Mouse (Mus musculus) heart, embryonic 14.5 days (tissue): ENCODE results near the gene Prss46. TPM values are rescaled to one million over a fixed set of nuclear protein-coding genes. Genes with fewer than 3 reads are reported as not detected.
"Not testable (repeated sequence)": the region's sequence is repeated elsewhere in the genome, so short reads cannot be mapped to it uniquely, and the experiment has no call there.

ENCODE experiments used
- ATAC-seq: fragments of 200-750 bp; cut with Nextera tagmentation; 2 replicates; pipeline ENCODE4 v1.8.0; 2017; ENCODE audit warnings: low read depth, moderate TSS enrichment; ENCODE audit not compliant: insufficient number of reproducible peaks, insufficient read depth, low FRiP score
- H3K27ac ChIP-seq, 2 experiments: fragments of 200-500 bp in 1 of 2; fragments of 300-500 bp in 1 of 2; sonication (generic) in 1 of 2; replicated peaks in 1 of 2; 2 replicates each; pipeline ENCODE4 v1.5.1; 2012 to 2014; ENCODE audit warnings: low read depth in 2 of 2, low read length in 2 of 2, control low read depth in 1 of 2, mild to moderate bottlenecking in 1 of 2, mixed read lengths in 1 of 2; ENCODE audit not compliant: control insufficient read depth in 1 of 2, insufficient read depth in 1 of 2
- H3K27me3 ChIP-seq: fragments of 300-500 bp; sonication (generic); 2 replicates; pipeline ENCODE4 v1.6.1; 2014; ENCODE audit warnings: mild to moderate bottlenecking, low read length, control low read depth; ENCODE audit not compliant: control insufficient read depth, insufficient read depth
- H3K36me3 ChIP-seq: fragments of 300-500 bp; sonication (generic); 2 replicates; pipeline ENCODE4 v1.6.1; 2014; ENCODE audit warnings: mild to moderate bottlenecking, control low read depth, low read length, mixed read lengths; ENCODE audit not compliant: control insufficient read depth, insufficient read depth
- H3K4me1 ChIP-seq, 2 experiments: fragments of 200-500 bp in 1 of 2; fragments of 300-500 bp in 1 of 2; sonication (generic) in 1 of 2; 2 replicates each; pipeline ENCODE4 v1.6.1; 2012 to 2014; ENCODE audit warnings: low read length in 2 of 2, control low read depth in 1 of 2, mixed read lengths in 1 of 2; ENCODE audit not compliant: control insufficient read depth in 2 of 2, insufficient read depth in 2 of 2
- H3K4me2 ChIP-seq: fragments of 300-500 bp; sonication (generic); 2 replicates; pipeline ENCODE4 v1.6.1; 2014; ENCODE audit warnings: mild to moderate bottlenecking, low read length
- H3K4me3 ChIP-seq, 2 experiments: fragments of 200-500 bp in 1 of 2; fragments of 300-500 bp in 1 of 2; sonication (generic) in 1 of 2; 2 replicates each; pipeline ENCODE4 v1.5.1; 2012 to 2014; ENCODE audit warnings: low read length in 2 of 2, mild to moderate bottlenecking in 2 of 2, control low read depth in 1 of 2, low read depth in 1 of 2, moderate library complexity in 1 of 2; ENCODE audit not compliant: control insufficient read depth in 1 of 2, insufficient read depth in 1 of 2
- H3K9ac ChIP-seq: fragments of 300-500 bp; sonication (generic); 2 replicates; pipeline ENCODE4 v1.6.1; 2014; ENCODE audit warnings: mild to moderate bottlenecking, low read length
- H3K9me3 ChIP-seq: fragments of 300-500 bp; sonication (generic); 2 replicates; pipeline ENCODE4 v1.6.1; 2016; ENCODE audit warnings: low read length, control low read depth; ENCODE audit not compliant: control insufficient read depth
- WGBS: fragments of 180-500 bp; shearing (Covaris S2); extraction: QIAGEN DNeasy Blood & Tissue Kit; methylation state at CpG from one replicate; pipeline ENCODE4 v1.1.7; 2014; 5-methylcytosine and 5-hydroxymethylcytosine counted together
- polyA plus RNA-seq: library from polyadenylated mRNA; unstranded; fragments of >200 nt; fragmentation: Nextera tagmentation; extraction: Ambion mirVana; gene quantifications from 2 replicates; pipeline ENCODE4 v1.2.1, GENCODE M21; 2014

The Prss46 gene
- polyA plus RNA-seq = 0.22 TPM in 1 of 2 replicates, not detected in the other

GRCm38 (mm10) chr9:110844206-110844605, at the start of gene Prss46:
TSS of gene Prss46 (plus strand) at chr9:110844506.
- no peak for ATAC-seq
- H3K9me3 ChIP-seq = no peaks in the 10 kb centered on the region
- no peaks in the 10 kb centered on the region for H3K27me3 ChIP-seq
- no peak within 1 kb of the TSS for H3K4me3 ChIP-seq
- WGBS = 78% methylated on average over 10 of the region's 10 CpGs
- H3K4me1 ChIP-seq = no peaks in the 10 kb centered on the region
- H3K27ac ChIP-seq = no peak within 1 kb of the TSS
- no peaks in the 10 kb centered on the region for H3K36me3 ChIP-seq
- H3K9ac ChIP-seq = no peak within 1 kb of the TSS
- no peak within 1 kb of the TSS for H3K4me2 ChIP-seq

- no peaks in the 10 kb centered on the region for H3K27me3 ChIP-seq
- no peaks in the 10 kb centered on the region for H3K4me1 ChIP-seq
- H3K27ac ChIP-seq = no peak overlapping the region
- H3K4me2 ChIP-seq = no peak overlapping the region
- H3K4me3 ChIP-seq = no peak overlapping the region
- H3K9me3 ChIP-seq = no peaks in the 10 kb centered on the region
- H3K36me3 ChIP-seq = no peaks in the 10 kb centered on the region
- H3K9ac ChIP-seq = no peak overlapping the region
- WGBS = 83% methylated on average over 10 of the region's 10 CpGs
- ATAC-seq = no peak
These were observed 47.3 kb upstream of the Prss46 start for GRCm38 (mm10) chr9:110797013-110797412.

DNA sequence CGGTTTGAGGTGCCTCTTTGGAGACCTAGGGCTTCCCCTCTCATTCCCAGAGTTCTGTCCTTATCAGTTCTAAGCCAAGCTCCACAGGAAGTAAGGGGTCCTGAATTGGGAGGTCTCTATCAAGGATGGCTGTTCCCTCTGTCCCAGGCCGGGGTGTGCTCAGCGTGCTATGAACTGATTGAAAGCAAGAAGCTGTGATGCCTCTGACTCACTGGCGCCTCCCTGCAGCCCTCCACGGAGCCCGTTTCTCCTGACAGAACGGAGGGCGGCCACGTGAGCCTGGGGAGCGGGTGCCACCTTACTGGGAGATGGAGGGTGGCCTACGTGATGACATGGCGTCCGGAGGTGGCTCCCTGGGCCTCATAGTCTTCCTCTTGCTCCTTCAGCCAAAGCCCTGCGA, 46.4 kb upstream of the Prss46 start, which contains the start of gene Prss42:
TSS of gene Prss42 (plus strand) at position 301 of the 400 bp plus-strand sequence.
- 85% methylated on average over 14 of the region's 14 CpGs for WGBS
- Histone ChIP-seq H3K9ac (no peak within 1 kb of the TSS), H3K4me2 (no peak within 1 kb of the TSS), H3K27ac (no peak within 1 kb of the TSS), H3K36me3 (no peaks in the 10 kb centered on the region), H3K27me3 (no peaks in the 10 kb centered on the region), H3K9me3 (no peaks in the 10 kb centered on the region), H3K4me3 (no peak within 1 kb of the TSS), H3K4me1 (no peaks in the 10 kb centered on the region)
- no peak for ATAC-seq

GRCm38 (mm10) chr9:110800834-110801479, 43.3 kb upstream of the Prss46 start:
- Histone ChIP-seq H3K27me3 (no peaks in the 10 kb centered on the region), H3K27ac (no peak overlapping the region), H3K36me3 (no peaks in the 10 kb centered on the region), H3K4me2 (no peak overlapping the region), H3K9ac (no peak overlapping the region), H3K4me1 (no peaks in the 10 kb centered on the region; a peak in 1 of 4 replicates), H3K4me3 (no peak overlapping the region), H3K9me3 (no peaks in the 10 kb centered on the region)
- ATAC-seq = no peak
- WGBS = 84% methylated on average over 8 of the region's 8 CpGs

DNA sequence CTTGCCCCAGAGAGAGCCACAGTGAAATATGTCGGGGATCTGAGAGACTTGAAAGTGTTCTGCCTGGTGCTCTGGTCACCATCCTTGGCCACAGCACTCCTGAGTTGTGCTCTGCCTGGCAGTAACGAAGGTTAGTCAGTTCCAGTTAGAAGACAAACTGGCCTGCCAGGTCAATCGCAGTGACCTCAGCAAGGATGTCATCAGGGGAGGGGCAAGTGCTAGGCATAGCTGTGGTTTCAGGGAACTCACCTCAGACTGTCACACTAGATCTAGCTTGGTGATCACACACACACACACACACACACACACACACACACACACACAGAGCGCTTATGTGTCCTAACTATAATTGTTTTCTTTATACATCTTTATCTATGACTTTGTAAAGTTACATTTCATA, 41.0 kb upstream of the Prss46 start:
- no peaks in the 10 kb centered on the region for H3K9me3 ChIP-seq
- WGBS = 54% methylated on average over 4 of the region's 4 CpGs
- no peak for ATAC-seq
- no peaks in the 10 kb centered on the region; a peak in 1 of 4 replicates for H3K4me1 ChIP-seq
- H3K9ac ChIP-seq = no peak overlapping the region
- no peaks in the 10 kb centered on the region for H3K27me3 ChIP-seq
- no peak overlapping the region for H3K27ac ChIP-seq
- no peaks in the 10 kb centered on the region for H3K36me3 ChIP-seq
- H3K4me3 ChIP-seq = no peak overlapping the region
- H3K4me2 ChIP-seq = no peak overlapping the region

- no peaks in the 10 kb centered on the region for H3K9me3 ChIP-seq
- no peak overlapping the region for H3K9ac ChIP-seq
- 83% methylated on average over 4 of the region's 4 CpGs for WGBS
- no peaks in the 10 kb centered on the region for H3K36me3 ChIP-seq
- no peak overlapping the region for H3K4me2 ChIP-seq
- no peak overlapping the region for H3K27ac ChIP-seq
- H3K4me3 ChIP-seq = no peak overlapping the region
- no peaks in the 10 kb centered on the region for H3K4me1 ChIP-seq
- ATAC-seq = no peak
- no peaks in the 10 kb centered on the region for H3K27me3 ChIP-seq
These were observed 34.3 kb upstream of the Prss46 start for GRCm38 (mm10) chr9:110810051-110810450.

DNA sequence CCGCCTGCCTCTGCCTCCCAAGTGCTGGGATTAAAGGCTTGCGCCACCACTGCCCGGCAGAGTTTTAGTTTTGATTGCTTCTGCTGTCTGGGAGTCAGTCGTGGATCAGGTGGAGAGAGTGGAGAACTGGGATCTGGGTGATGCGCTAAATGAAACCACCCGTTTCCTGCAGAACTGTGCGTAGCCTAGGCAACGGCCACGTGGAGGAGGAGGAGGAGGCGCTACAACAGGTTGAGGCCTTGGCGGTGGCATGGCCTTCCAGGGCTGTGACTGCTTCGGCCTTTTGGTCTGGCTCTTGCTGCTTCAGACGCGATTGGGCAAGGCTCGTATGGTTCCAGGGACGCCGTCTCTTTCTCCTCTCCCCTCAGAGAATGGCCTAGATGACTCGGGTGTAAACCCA, 30.5 kb upstream of the Prss46 start, which contains the start of gene Prss44:
TSS of gene Prss44 (plus strand) at position 206 of the 400 bp plus-strand sequence.
- H3K27me3 ChIP-seq = no peaks in the 10 kb centered on the region; the same call in 1 of the 2 replicates
- no peak for ATAC-seq
- WGBS = 47% methylated on average over 18 of the region's 18 CpGs
- H3K27ac ChIP-seq = no peak within 1 kb of the TSS
- no peaks in the 10 kb centered on the region for H3K4me1 ChIP-seq
- no peaks in the 10 kb centered on the region for H3K36me3 ChIP-seq
- no peak within 1 kb of the TSS for H3K9ac ChIP-seq
- no peaks in the 10 kb centered on the region for H3K9me3 ChIP-seq
- H3K4me2 ChIP-seq = no peak within 1 kb of the TSS
- H3K4me3 ChIP-seq = no peak within 1 kb of the TSS

- not testable (repeated sequence) for H3K27ac ChIP-seq, H3K9me3 ChIP-seq, H3K27me3 ChIP-seq, H3K4me2 ChIP-seq, H3K36me3 ChIP-seq, H3K4me1 ChIP-seq, ATAC-seq, H3K4me3 ChIP-seq, H3K9ac ChIP-seq
These were observed 23.8 kb upstream of the Prss46 start for GRCm38 (mm10) chr9:110820546-110820945.
